Mouse (Mus musculus): ENCODE data around the gene Ncan.

DNA sequence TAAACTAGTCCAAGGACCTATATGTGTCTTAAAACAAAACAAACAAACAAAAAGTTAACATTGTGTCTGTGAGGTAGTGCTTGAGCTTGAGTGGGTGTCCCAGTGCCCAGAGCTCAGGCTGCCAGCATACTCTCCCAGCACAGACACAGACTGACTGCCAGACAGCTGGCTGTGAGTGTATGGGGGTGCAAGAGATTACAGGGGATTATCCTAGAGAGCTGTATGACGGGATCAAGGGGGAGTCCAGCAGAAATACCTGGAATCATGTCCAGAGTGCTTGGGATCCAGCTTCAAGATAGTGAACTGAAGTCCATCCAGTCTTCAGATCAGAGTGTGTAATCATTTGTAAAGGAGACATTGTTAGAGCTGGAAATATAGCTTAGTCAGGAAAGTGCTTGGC lies 63.0 kb downstream of the Ncan start:
- TF ChIP-seq CTCF (IDR thresholded peaks at IDR 0.05; ENCODE audit: extremely low read depth, insufficient read depth, low read length) (no peak), POLR2A (IDR thresholded peaks at IDR 0.05; ENCODE audit: extremely low read depth, insufficient read depth, low read length) (no peak)

Data from cortical plate, adult 2 months (tissue).